Mouse (Mus musculus): Measurements from ENCODE around the gene Gal3st4.

- TF ChIP-seq EP300 (IDR thresholded peaks at IDR 0.05; ENCODE audit: low read depth) (no peak), CTCF (IDR thresholded peaks at IDR 0.05; ENCODE audit: low read depth) (no peak)
These were observed 15.1 kb downstream of the Gal3st4 start for GRCm38 (mm10) chr5:138257585-138257978.
